Mouse (Mus musculus): ENCODE data around the gene Pcid2. TPM values are rescaled to one million over a fixed set of nuclear protein-coding genes. Genes with fewer than 3 reads are reported as not detected.

Pcid2 gene
- polyA plus RNA-seq, 1 experiment: 13.0 TPM

GRCm38 (mm10) chr8:13113232-13113631 lies 8.0 kb upstream of the Pcid2 start:
- no peaks in the 10 kb centered on the region for H3K4me1 ChIP-seq (ENCODE audit: control insufficient read depth, insufficient read depth, insufficient read length, low read length)
- WGBS: 91% methylated on average over 4 of the region's 4 CpGs
- peaks cover 9% of the 10 kb centered on the region for H3K36me3 ChIP-seq (ENCODE audit: control insufficient read depth, insufficient read depth, low read length)
- no peak overlapping the region for H3K27ac ChIP-seq (ENCODE audit: insufficient read depth, low read depth, low read length)
- no peak for TF ChIP-seq CTCF (IDR thresholded peaks at IDR 0.05; ENCODE audit: extremely low read depth, insufficient read length, insufficient replicate concordance, low read depth, low read length)
- no peak for TF ChIP-seq POLR2A (IDR thresholded peaks at IDR 0.05; ENCODE audit: low read depth, low read length)
- H3K27me3 ChIP-seq (ENCODE audit: control insufficient read depth, insufficient read depth, low read length): no peaks in the 10 kb centered on the region
- H3K4me3 ChIP-seq (ENCODE audit: low read depth, low read length): no peak overlapping the region

GRCm38 (mm10) chr8:13111917-13112316 lies 6.7 kb upstream of the Pcid2 start:
- Histone ChIP-seq H3K4me3 (ENCODE audit: low read depth, low read length) (no peak overlapping the region), H3K27ac (ENCODE audit: insufficient read depth, low read depth, low read length) (no peak overlapping the region), H3K27me3 (ENCODE audit: control insufficient read depth, insufficient read depth, low read length) (no peaks in the 10 kb centered on the region), H3K4me1 (ENCODE audit: control insufficient read depth, insufficient read depth, insufficient read length, low read length) (no peaks in the 10 kb centered on the region), H3K36me3 (ENCODE audit: control insufficient read depth, insufficient read depth, low read length) (peaks cover 9% of the 10 kb centered on the region)
- 84% methylated on average over 11 of the region's 11 CpGs for WGBS
- TF ChIP-seq CTCF (IDR thresholded peaks at IDR 0.05; ENCODE audit: extremely low read depth, insufficient read length, insufficient replicate concordance, low read depth, low read length) (no peak), POLR2A (IDR thresholded peaks at IDR 0.05; ENCODE audit: low read depth, low read length) (no peak)

- peaks cover 6% of the 10 kb centered on the region; the same call in 1 of the 2 replicates for H3K36me3 ChIP-seq (ENCODE audit: control insufficient read depth, insufficient read depth, low read length)
- TF ChIP-seq CTCF (IDR thresholded peaks at IDR 0.05; ENCODE audit: extremely low read depth, insufficient read length, insufficient replicate concordance, low read depth, low read length) (no peak), POLR2A (IDR thresholded peaks at IDR 0.05; ENCODE audit: low read depth, low read length) (no peak)
- no peaks in the 10 kb centered on the region for H3K4me1 ChIP-seq (ENCODE audit: control insufficient read depth, insufficient read depth, insufficient read length, low read length)
- 43% methylated on average over 1 of the region's 1 CpGs for WGBS
- no peak overlapping the region for H3K27ac ChIP-seq (ENCODE audit: insufficient read depth, low read depth, low read length)
- H3K27me3 ChIP-seq (ENCODE audit: control insufficient read depth, insufficient read depth, low read length): no peaks in the 10 kb centered on the region
- H3K4me3 ChIP-seq (ENCODE audit: low read depth, low read length): no peak overlapping the region
These were observed 4.2 kb upstream of the Pcid2 start for GRCm38 (mm10) chr8:13109416-13109960.

GRCm38 (mm10) chr8:13108967-13109366 lies 3.7 kb upstream of the Pcid2 start:
- no peak for TF ChIP-seq CTCF (IDR thresholded peaks at IDR 0.05; ENCODE audit: extremely low read depth, insufficient read length, insufficient replicate concordance, low read depth, low read length)
- TF ChIP-seq POLR2A (IDR thresholded peaks at IDR 0.05; ENCODE audit: low read depth, low read length): no peak
- no peak overlapping the region for H3K27ac ChIP-seq (ENCODE audit: insufficient read depth, low read depth, low read length)

GRCm38 (mm10) chr8:13107990-13108638 lies 2.9 kb upstream of the Pcid2 start:
- Histone ChIP-seq H3K4me1 (ENCODE audit: control insufficient read depth, insufficient read depth, insufficient read length, low read length) (peaks cover 3% of the 10 kb centered on the region; the same call in 1 of the 2 replicates), H3K27ac (ENCODE audit: insufficient read depth, low read depth, low read length) (no peak overlapping the region), H3K27me3 (ENCODE audit: control insufficient read depth, insufficient read depth, low read length) (no peaks in the 10 kb centered on the region), H3K36me3 (ENCODE audit: control insufficient read depth, insufficient read depth, low read length) (peaks cover 6% of the 10 kb centered on the region; the same call in 1 of the 2 replicates), H3K4me3 (ENCODE audit: low read depth, low read length) (no peak overlapping the region)
- TF ChIP-seq POLR2A (IDR thresholded peaks at IDR 0.05; ENCODE audit: low read depth, low read length) (no peak), CTCF (IDR thresholded peaks at IDR 0.05; ENCODE audit: extremely low read depth, insufficient read length, insufficient replicate concordance, low read depth, low read length) (no peak)
- WGBS: 73% methylated on average over 13 of the region's 13 CpGs

More at GRCm38 (mm10) chr8:13108967-13109366, 3.7 kb upstream of the Pcid2 start:
- H3K4me1 ChIP-seq (ENCODE audit: control insufficient read depth, insufficient read depth, insufficient read length, low read length): peaks cover under 1% of the 10 kb centered on the region; the same call in 1 of the 2 replicates
- 85% methylated on average over 8 of the region's 8 CpGs for WGBS
- no peaks in the 10 kb centered on the region for H3K27me3 ChIP-seq (ENCODE audit: control insufficient read depth, insufficient read depth, low read length)
- H3K4me3 ChIP-seq (ENCODE audit: low read depth, low read length): no peak overlapping the region
- peaks cover 6% of the 10 kb centered on the region; the same call in 1 of the 2 replicates for H3K36me3 ChIP-seq (ENCODE audit: control insufficient read depth, insufficient read depth, low read length)

- Histone ChIP-seq H3K4me3 (ENCODE audit: low read depth, low read length) (peak overlapping the region; percentile 86), H3K27me3 (ENCODE audit: control insufficient read depth, insufficient read depth, low read length) (no peaks in the 10 kb centered on the region), H3K4me1 (ENCODE audit: control insufficient read depth, insufficient read depth, insufficient read length, low read length) (peaks cover 3% of the 10 kb centered on the region; the same call in 1 of the 2 replicates), H3K27ac (ENCODE audit: insufficient read depth, low read depth, low read length) (peak overlapping the region; percentile 61), H3K36me3 (ENCODE audit: control insufficient read depth, insufficient read depth, low read length) (peaks cover 4% of the 10 kb centered on the region; the same call in 1 of the 2 replicates)
- no peak for TF ChIP-seq CTCF (IDR thresholded peaks at IDR 0.05; ENCODE audit: extremely low read depth, insufficient read length, insufficient replicate concordance, low read depth, low read length)
- no peak for TF ChIP-seq POLR2A (IDR thresholded peaks at IDR 0.05; ENCODE audit: low read depth, low read length)
- WGBS: 1% methylated on average over 63 of the region's 63 CpGs
These were observed 771 bp upstream of the Pcid2 start for GRCm38 (mm10) chr8:13105908-13106551.

- H3K4me1 ChIP-seq (ENCODE audit: control insufficient read depth, insufficient read depth, insufficient read length, low read length): peaks cover 3% of the 10 kb centered on the region; the same call in 1 of the 2 replicates
- TF ChIP-seq POLR2A (IDR thresholded peaks at IDR 0.05; ENCODE audit: low read depth, low read length) (0 out of 2 replicates have a peak, but pooled peaks have one; percentile 15), CTCF (IDR thresholded peaks at IDR 0.05; ENCODE audit: extremely low read depth, insufficient read length, insufficient replicate concordance, low read depth, low read length) (no peak)
- WGBS: under 1% methylated on average over 45 of the region's 45 CpGs
- H3K4me3 ChIP-seq (ENCODE audit: low read depth, low read length): peak overlapping the region; percentile 89
- H3K36me3 ChIP-seq (ENCODE audit: control insufficient read depth, insufficient read depth, low read length): 0 out of 2 replicates have a peak, but pooled peaks cover 4% of the 10 kb centered on the region
- H3K27me3 ChIP-seq (ENCODE audit: control insufficient read depth, insufficient read depth, low read length): no peaks in the 10 kb centered on the region
- peak overlapping the region; percentile 73 for H3K27ac ChIP-seq (ENCODE audit: insufficient read depth, low read depth, low read length)
These were observed 570 bp downstream of the Pcid2 start for GRCm38 (mm10) chr8:13104691-13105086.

Data from small intestine, adult 2 months (tissue).